Mouse (Mus musculus): ENCODE measurements around the gene Adgrl3.

DNA sequence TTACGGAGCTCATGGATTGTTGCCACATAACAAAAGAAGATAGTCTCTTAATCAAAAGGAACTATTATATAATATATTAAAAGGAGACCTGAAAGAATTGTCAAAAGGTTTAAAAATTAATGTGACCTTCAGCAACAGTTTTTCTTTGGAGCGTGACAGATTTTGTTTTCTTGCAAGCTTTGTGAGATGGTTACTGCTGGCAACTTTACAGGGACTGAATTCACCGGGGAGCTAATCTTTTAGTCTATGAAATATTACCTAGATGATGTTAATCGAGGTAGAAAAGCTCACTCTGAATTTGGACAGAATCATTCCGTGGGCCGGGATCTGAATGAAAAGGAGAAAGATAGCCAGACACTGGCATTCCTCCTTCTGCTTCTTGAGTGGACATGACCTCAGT lies 850.4 kb downstream of the Adgrl3 start:
- no peak for TF ChIP-seq POLR2A (IDR thresholded peaks at IDR 0.05; ENCODE audit: low read depth, low read length)
- TF ChIP-seq CTCF (IDR thresholded peaks at IDR 0.05; ENCODE audit: extremely low read depth, insufficient read length, insufficient replicate concordance, low read depth, low read length): no peak

All from small intestine, adult 2 months (tissue).